Mouse (Mus musculus): ENCODE measurements around the gene Rundc3a.
"Not testable (repeated sequence)": the region's sequence is repeated elsewhere in the genome, so short reads cannot be mapped to it uniquely, and the experiment has no call there.

The Rundc3a gene

GRCm38 (mm10) chr11:102394421-102395124, 1.4 kb downstream of the Rundc3a start:
- no peak for DNase-seq

DNA sequence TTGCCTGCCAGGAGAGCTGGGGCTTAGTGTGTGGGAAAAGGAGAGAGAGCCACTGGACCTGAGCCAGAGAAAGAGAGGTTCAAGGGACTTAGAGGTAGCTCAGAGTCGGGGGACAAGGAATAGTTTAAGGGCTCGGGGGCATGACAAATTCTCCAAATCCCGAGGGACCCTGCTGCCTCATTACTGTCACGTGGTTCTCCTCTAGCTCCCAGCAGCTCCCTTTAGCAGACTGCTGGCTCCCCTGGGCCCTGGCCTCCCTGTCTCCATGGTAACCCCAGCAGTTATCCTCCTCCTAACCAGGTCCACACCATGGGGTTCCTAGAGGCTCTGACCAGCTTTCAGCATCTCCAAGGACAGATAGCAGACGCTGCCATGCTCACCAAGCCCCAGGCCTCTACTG, 2.0 kb downstream of the Rundc3a start:
- DNase-seq, result peak; percentile 52

GRCm38 (mm10) chr11:102396263-102396662, 3.1 kb downstream of the Rundc3a start:
- no peak for DNase-seq

DNA sequence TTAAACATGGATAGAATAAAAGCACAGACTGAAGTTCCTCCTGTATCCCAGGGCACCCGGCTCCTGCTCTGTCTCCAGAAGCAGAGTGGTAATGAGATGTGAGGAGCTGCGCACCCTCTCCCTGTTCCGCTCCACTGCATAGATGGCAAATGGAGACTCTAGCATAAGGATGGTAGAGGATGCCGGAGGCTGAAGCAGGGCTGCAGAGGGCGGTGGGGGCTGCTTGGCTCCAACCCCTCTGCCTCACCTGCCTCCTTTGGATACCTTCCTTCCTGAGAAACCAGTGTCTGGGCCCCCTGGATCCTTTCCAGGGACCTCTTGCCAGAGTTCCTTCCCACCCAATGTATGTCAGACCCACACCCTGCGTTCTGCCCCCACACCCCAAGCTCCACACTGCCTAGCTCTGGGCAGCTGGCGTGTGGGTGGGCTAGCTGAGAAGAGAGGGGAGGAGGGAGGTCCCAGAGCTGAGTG, 3.5 kb downstream of the Rundc3a start:
- DNase-seq, result no peak

GRCm38 (mm10) chr11:102398007-102398825, 5.0 kb downstream of the Rundc3a start:
- DNase-seq, result no peak

DNA sequence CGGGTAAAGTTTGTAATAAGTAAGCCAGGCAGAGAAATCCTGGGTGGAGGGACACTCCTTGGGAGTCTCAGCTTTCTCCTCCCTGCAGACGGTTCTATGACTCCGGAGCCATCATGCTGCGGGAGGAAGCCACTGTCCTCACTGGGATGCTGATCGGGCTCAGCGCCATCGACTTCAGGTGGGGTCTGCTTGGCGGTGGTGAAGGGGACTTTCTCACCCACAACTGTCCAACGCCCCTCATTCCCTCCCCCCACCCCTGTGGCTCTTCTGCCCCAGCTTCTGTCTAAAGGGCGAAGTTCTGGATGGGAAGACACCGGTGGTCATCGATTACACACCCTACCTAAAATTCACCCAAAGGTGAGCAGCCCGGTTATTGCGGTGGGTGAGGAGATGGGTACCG, 5.9 kb downstream of the Rundc3a start:
- DNase-seq, result no peak

DNA sequence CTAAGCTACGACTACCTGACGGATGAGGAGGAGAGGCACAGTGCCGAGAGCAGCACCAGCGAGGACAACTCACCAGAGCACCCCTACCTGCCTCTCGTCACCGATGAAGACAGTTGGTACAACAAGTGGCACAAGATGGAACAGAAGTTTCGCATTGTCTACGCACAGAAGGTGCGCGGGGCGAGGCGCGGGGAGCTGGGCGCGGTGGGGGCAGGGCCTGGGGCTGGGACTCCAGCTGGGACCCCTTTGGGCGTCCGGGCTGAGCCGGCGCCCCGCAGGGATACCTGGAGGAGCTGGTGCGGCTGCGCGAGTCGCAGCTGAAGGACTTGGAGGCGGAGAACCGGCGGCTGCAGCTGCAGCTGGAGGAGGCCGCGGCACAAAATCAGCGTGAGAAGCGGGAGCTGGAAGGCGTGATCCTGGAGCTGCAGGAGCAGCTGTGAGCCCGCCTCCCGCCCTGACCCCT, 6.4 kb downstream of the Rundc3a start:
- peak; percentile 56 for DNase-seq

DNA sequence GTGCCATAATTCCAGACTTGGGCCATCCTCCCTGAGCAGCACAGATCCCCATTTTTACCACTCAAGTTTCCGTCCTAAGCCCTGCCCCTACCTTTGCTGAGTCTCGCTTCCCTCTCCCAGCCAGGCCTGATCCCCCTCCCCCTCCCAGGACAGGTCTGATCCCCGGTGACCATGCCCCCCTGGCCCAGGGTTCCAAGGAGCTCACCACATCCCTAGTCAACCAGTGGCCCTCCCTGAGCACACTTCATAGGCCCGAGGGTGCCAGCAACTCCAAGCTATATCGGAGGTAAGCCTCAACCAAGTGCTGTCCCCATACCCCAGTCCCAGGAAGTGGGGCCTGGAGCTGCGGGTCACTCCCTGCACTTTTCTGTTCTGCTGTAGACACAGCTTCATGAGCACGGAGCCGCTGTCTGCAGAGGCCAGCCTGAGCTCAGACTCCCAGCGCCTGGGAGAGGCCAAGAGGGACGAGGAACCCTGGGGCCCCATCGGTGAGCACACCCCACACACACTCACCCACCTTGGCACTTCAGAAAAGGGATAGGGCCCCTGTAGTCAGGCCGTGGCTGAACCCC, 7.4 kb downstream of the Rundc3a start:
- no peak for DNase-seq

GRCm38 (mm10) chr11:102401898-102402500, 8.8 kb downstream of the Rundc3a start:
- no peak for DNase-seq

- DNase-seq, result no peak
Observed at GRCm38 (mm10) chr11:102403657-102404056, 10.5 kb downstream of the Rundc3a start.

DNA sequence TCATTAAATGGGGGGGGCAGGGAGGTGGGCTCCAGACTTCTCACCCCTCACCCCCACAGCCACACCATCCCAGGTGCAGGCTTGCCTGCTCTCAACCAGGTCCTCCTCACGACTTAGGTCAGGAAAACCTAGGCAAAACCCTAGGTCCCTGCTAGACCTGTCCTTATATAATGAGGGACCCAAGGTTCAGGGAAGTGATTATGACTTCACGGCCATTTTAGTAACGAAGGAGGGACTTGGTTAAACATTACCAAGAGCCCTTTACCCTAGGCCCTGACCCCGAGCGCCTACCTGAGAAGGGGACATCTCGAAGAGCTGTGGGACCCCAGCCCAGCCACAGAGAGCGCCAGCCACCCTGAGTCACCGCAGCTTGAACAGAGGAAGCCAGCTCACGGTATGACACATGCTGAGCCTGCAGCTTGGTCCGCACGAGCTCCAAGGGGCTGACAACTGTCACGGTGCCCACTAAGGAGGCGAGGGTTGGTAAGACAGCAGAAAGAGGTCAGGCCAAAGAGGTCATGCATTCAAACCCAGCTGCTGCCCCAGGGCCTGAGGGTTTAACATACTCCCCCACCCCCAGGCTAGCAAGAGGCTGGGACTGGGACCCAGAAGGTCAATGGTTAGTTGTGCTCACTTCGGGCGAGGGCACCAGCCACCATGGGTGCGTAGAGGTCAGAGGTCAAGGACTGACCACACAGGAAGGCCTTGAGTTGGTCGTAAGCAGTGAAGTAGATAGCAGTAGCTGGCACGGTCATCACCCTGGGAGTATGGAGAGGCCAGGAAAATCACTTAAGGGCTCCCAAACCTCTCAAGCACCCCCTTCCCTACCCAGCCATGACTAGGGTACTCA, 11.2 kb downstream of the Rundc3a start:
- DNase-seq, result no peak

DNA sequence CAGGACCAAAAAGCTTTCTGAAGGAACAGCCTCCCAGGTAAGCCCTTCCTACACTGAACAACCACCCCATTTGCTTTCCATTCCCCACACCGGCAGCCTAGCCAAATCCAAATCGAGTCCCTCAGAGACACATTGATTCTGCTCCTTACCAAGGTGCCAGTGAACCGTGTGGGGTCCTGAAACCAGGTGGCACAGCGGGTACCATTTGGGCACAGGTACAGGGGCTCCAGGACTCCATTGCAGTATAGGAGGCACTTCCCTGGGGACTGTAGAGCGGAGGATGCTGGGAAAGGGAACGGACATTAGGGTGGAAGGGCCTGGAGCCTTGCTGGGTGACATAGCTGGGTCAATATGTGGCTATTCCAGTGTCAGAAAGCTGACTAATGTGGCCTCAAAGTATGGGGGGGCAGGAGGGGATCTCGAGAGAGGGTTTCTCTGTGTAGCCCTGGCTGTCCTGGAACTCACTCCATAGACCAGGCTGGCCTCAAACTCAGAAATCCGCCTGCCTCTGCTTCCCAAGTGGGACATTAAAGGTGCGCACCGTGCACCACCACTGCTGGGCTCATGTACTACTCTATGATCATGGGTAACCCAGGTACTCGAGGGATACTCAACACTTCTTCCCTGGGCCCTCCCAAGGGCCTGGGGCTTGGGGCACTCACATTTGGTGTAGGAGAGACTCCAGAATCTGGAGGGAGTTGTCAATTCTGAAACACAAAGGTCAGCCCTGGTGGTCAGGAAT, 12.5 kb downstream of the Rundc3a start:
- DNase-seq, result no peak

GRCm38 (mm10) chr11:102406401-102406800, 13.2 kb downstream of the Rundc3a start:
- DNase-seq, result no peak

DNA sequence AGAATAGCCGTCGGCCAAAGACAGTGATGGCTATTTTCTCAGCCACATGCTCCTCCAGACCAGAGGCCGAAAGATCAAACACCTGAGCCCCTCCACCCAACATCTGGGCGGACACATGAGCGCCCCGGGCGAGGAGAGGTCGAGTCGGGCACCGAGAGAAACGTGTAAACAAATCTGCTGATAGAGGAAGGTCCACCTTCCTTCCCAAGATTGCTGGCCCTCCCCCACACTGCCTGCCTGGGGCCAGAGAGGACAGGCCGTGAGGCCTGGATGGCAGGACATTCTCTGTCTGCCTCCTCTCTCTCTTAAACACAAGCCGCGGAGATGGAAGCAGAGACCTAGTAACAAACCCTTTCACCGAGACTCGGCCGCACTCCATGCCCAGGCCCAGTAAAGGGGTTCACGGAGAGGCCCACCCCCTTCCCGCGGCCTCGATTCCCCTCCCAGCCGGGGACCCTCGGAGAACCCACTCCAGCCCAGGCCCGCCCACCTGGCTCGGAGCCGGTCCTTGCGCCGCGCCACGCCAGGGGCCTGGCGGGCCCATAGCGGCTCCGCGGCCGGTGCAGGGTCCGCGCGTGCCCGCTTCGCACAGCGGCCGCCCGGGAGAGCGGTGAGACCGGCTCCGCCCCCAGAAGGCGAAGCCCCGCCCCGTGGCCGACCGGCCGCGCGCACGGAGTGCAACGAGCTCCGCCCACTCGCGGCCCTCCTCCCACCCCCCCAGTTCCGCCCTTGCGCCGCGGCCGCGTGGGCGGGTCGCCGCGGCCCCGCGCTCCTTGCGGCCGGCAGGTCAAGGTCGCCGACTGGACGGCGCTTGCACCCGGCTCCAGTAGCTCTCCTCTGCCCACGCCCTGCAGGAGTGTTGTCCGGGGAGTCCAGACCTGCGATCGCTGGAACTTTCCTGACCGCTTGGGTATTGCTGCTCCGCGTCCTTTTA, 14.0 kb downstream of the Rundc3a start:
- DNase-seq, result peak; percentile 96

DNA sequence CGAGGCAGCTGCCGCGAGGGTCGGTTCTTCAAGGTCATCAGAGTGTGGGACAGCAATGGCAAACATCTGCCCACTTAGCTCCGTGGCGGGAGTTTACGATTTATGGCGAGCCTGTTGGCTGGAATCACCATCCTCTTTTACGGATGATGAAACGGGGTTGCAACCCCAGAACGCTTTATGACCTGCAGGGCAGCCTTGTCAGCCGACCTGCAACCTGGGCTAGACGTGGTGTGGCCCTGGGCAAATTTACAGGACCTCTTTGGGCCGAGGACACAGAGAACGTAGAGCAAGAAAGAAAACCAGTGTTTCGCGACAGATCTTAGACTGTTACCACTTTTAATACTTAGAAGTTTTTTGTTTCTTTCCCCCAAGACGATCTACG, 14.6 kb downstream of the Rundc3a start, which contains the start of gene Slc25a39:
Gene Slc25a39 (minus strand): TSS at position 113 of the 382 bp plus-strand sequence.
- DNase-seq, result no peak

DNA sequence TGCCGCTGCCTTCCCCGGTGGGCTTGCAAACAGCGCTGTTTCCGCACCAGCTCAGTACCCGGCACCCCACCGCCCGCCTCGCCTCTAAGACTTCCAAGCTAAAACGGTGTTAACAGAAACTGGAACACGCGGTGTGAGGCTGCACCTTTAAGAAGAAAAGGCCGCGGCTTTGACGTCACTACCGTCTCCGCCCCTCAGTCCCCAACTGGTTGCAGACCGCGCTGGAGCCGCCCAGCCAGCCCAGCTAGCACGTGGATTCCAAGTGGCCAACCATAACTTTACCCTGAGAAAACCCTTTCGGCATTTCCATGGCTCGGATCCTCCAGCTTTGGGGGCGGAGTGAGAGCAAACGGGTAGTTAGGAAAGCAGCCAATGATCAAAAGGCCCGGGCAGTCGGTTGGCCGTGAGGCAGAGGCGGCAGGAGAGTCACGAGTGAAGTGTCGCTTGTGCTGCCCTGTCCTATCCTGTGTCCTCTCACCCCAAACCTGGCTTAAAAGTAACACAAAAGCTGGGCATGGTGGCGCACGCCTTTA, 15.2 kb downstream of the Rundc3a start:
- peak; percentile 99 for DNase-seq

- DNase-seq, result no peak
Observed at GRCm38 (mm10) chr11:102408888-102409794, 15.9 kb downstream of the Rundc3a start.

GRCm38 (mm10) chr11:102409795-102410330, 16.7 kb downstream of the Rundc3a start:
- no peak for DNase-seq

GRCm38 (mm10) chr11:102410345-102410744, 17.1 kb downstream of the Rundc3a start:
- not testable (repeated sequence) for DNase-seq

Data from embryo, embryonic 11 days (tissue).